12 mouse cellular contexts compared by ENCODE assay signal in genomic region chr12:53992411-53992810, GRCm38 (mm10).
A peak's percentile ranks its signal among the peaks of the same experiment; 100 is the strongest.
DNase-seq lines count a peak whose midpoint lies in the region; ATAC-seq and TF ChIP-seq lines count a peak whose summit lies in the region.
"Had no signal": no experiment of that assay in that cellular context is flagged by ENCODE, and none has a peak within 500 bp of the region (broad histone marks: within the 10 kb centered on the region; RNA-seq: fewer than 3 reads in every experiment).

No protein-coding gene starts in this region.

- no peaks in the 10 kb centered on the region for H3K36me3 ChIP-seq in liver, embryonic 12.5 days
- no peaks in the 10 kb centered on the region for H3K36me3 ChIP-seq in ES-Bruce4 (ENCODE audit: control insufficient read depth, insufficient read depth, low read length, poor library complexity, severe bottlenecking)
- H3K36me3 ChIP-seq in midbrain, embryonic 15.5 days (replicated peaks), result no peaks in the 10 kb centered on the region
- H3K36me3 ChIP-seq: embryonic facial prominence, embryonic 12.5 days; lung, embryonic 15.5 days; neural tube, embryonic 13.5 days had no signal

- H3K4me3 ChIP-seq in liver, embryonic 12.5 days, result no peak overlapping the region
- no peak overlapping the region for H3K4me3 ChIP-seq in ES-Bruce4 (ENCODE audit: low read depth, low read length)
- no peak overlapping the region for H3K4me3 ChIP-seq in midbrain, embryonic 15.5 days
- H3K4me3 ChIP-seq: embryonic facial prominence, embryonic 12.5 days; lung, embryonic 15.5 days; neural tube, embryonic 13.5 days had no signal

- no peaks in the 10 kb centered on the region for H3K27me3 ChIP-seq in liver, embryonic 12.5 days (replicated peaks)
- H3K27me3 ChIP-seq in ES-Bruce4 (ENCODE audit: control insufficient read depth, insufficient read depth, low read length, poor library complexity, severe bottlenecking), result no peaks in the 10 kb centered on the region
- H3K27me3 ChIP-seq in midbrain, embryonic 15.5 days (replicated peaks), result no peaks in the 10 kb centered on the region
- H3K27me3 ChIP-seq: embryonic facial prominence, embryonic 12.5 days; neural tube, embryonic 13.5 days had no signal

- no peaks in the 10 kb centered on the region for H3K4me1 ChIP-seq in liver, embryonic 12.5 days
- no peaks in the 10 kb centered on the region for H3K4me1 ChIP-seq in ES-Bruce4 (ENCODE audit: control insufficient read depth, insufficient read depth, low read length)
- H3K4me1 ChIP-seq in midbrain, embryonic 15.5 days, result peaks cover 6% of the 10 kb centered on the region
- H3K4me1 ChIP-seq: embryonic facial prominence, embryonic 12.5 days; lung, embryonic 15.5 days had no signal

- DNase-seq in liver (peak; percentile 22), WW6 (ENCODE audit: low read depth, low spot score) (peak; percentile 26)
- peak; percentile 9 to 30 for DNase-seq in natural killer cell, adult 2 months (ENCODE audit: low spot score in 2 of 2)
- no peak for DNase-seq in frontal cortex, postnatal 25 days (ENCODE audit: low spot score in 2 of 2)
- DNase-seq: layer of hippocampus, postnatal 36 days had no signal

- TF ChIP-seq POLR2A in ES-Bruce4 (IDR thresholded peaks at IDR 0.05; ENCODE audit: insufficient read depth, low read length), result no peak

- 84% methylated on average over 6 of the region's 6 CpGs for WGBS in liver, embryonic 12.5 days (ENCODE audit: insufficient replicate concordance)
- WGBS in midbrain, embryonic 15.5 days, result 97% methylated on average over 6 of the region's 6 CpGs

- no peak overlapping the region for H3K27ac ChIP-seq in liver, embryonic 12.5 days
- H3K27ac ChIP-seq in ES-Bruce4 (ENCODE audit: insufficient read depth, low read length), result no peak overlapping the region
- no peak overlapping the region for H3K27ac ChIP-seq in midbrain, embryonic 15.5 days
- H3K27ac ChIP-seq: embryonic facial prominence, embryonic 12.5 days; lung, embryonic 15.5 days; neural tube, embryonic 13.5 days had no signal

- no peak overlapping the region for H3K4me2 ChIP-seq in liver, embryonic 12.5 days
- H3K4me2 ChIP-seq in midbrain, embryonic 15.5 days, result no peak overlapping the region
- H3K4me2 ChIP-seq: embryonic facial prominence, embryonic 12.5 days; lung, embryonic 15.5 days; neural tube, embryonic 13.5 days had no signal

- ATAC-seq in liver, embryonic 12.5 days, result no peak
- ATAC-seq in midbrain, embryonic 15.5 days (replicated peaks), result no peak
- no peak for ATAC-seq in monocyte, adult 5-6 weeks (replicated peaks; ENCODE audit: insufficient number of reproducible peaks, low FRiP score, low TSS enrichment, poor library complexity, severe bottlenecking)

- TF ChIP-seq CTCF in ES-Bruce4 (IDR thresholded peaks at IDR 0.05; ENCODE audit: low read depth, low read length), result peak; percentile 45

- no peak for TF ChIP-seq EP300 in ES-Bruce4 (IDR thresholded peaks at IDR 0.05; ENCODE audit: insufficient read depth, low read depth, low read length)

- no peak overlapping the region for H3K9ac ChIP-seq in liver, embryonic 12.5 days
- H3K9ac ChIP-seq in ES-Bruce4 (ENCODE audit: low read depth, poor library complexity, severe bottlenecking), result no peak overlapping the region
- no peak overlapping the region for H3K9ac ChIP-seq in midbrain, embryonic 15.5 days
- H3K9ac ChIP-seq: embryonic facial prominence, embryonic 12.5 days; lung, embryonic 15.5 days; neural tube, embryonic 13.5 days had no signal

- H3K9me3 ChIP-seq in liver, embryonic 12.5 days (replicated peaks), result no peaks in the 10 kb centered on the region
- no peaks in the 10 kb centered on the region for H3K9me3 ChIP-seq in ES-Bruce4 (replicated peaks; ENCODE audit: control insufficient read depth, insufficient read depth, low read length, poor library complexity, severe bottlenecking)
- H3K9me3 ChIP-seq in midbrain, embryonic 15.5 days, result no peaks in the 10 kb centered on the region
- H3K9me3 ChIP-seq: embryonic facial prominence, embryonic 12.5 days; lung, embryonic 15.5 days; neural tube, embryonic 13.5 days had no signal

Comparison
In these comparisons a context has a peak if more than half of its experiments do, and no peak if none do; other contexts are left out.
1. DNase-seq: peak in liver (single experiment), WW6 (single experiment) and natural killer cell, adult 2 months (2 of 2); none in frontal cortex, postnatal 25 days (0 of 2).